Mouse (Mus musculus): ENCODE data around the gene Mogs.

DNA sequence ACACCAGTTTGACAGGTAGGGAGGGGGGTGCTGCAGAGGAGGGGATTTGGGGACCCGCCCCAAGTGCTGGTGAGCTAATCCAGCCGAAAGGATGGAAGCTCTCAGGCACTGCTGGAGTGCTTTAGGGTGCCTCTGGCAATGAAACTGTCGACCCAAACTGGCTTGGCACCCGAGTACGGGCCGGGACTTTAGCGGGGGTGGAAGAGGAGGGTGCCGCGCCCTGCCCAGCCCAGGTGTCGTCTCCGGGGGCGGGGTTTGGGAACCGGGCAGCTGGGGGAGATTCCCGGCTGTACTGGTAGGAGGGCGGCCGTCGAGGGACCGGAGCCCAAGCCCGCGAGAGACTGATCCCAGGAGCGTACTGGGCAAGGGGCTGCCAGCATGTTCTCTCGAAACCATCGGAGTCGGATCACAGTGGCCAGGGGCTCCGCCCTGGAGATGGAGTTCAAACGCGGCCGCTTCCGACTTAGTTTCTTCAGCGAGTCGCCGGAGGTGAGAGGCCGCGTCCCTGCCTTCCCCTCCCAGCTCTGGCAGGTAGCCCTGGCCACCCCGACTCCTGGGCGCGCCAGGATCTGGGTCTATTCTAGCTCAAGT, 20.4 kb downstream of the Mogs start:
- no peak for TF ChIP-seq EP300 (IDR thresholded peaks at IDR 0.05; ENCODE audit: low read depth)
- no peak for TF ChIP-seq CTCF (IDR thresholded peaks at IDR 0.05; ENCODE audit: low read depth)

Data from heart, postnatal 0 days (tissue).